Mouse (Mus musculus) liver, embryonic 16.5 days (tissue): ENCODE measurements around the gene Fam124b. TPM values are rescaled to one million over a fixed set of nuclear protein-coding genes. Genes with fewer than 3 reads are reported as not detected.

Experiments used
- ATAC-seq: fragments of 200-750 bp; cut with Nextera tagmentation; 2 replicates; pipeline ENCODE4 v1.8.0; 2017; ENCODE audit warnings: low read depth, mild to moderate bottlenecking, moderate number of reproducible peaks, moderate library complexity
- H3K27ac ChIP-seq: fragments of 300-500 bp; sonication (generic); 2 replicates; pipeline ENCODE4 v1.5.1; 2014; ENCODE audit warnings: mild to moderate bottlenecking, low read length
- H3K27me3 ChIP-seq: fragments of 300-500 bp; sonication (generic); 2 replicates; pipeline ENCODE4 v1.6.1; 2014; ENCODE audit warnings: low read depth, low read length, mixed read lengths; ENCODE audit not compliant: control insufficient read depth, insufficient read depth
- H3K36me3 ChIP-seq: fragments of 300-500 bp; sonication (generic); 2 replicates; pipeline ENCODE4 v1.6.1; 2014; ENCODE audit warnings: mild to moderate bottlenecking; ENCODE audit not compliant: control insufficient read depth, insufficient read depth
- H3K4me1 ChIP-seq: fragments of 300-500 bp; sonication (generic); 2 replicates; pipeline ENCODE4 v1.6.1; 2014; ENCODE audit warnings: low read depth, low read length, mixed read lengths; ENCODE audit not compliant: control insufficient read depth
- H3K4me2 ChIP-seq: fragments of 300-500 bp; sonication (generic); 2 replicates; pipeline ENCODE4 v1.6.1; 2014; ENCODE audit warnings: low read depth, low read length, mixed read lengths
- H3K4me3 ChIP-seq: fragments of 300-500 bp; sonication (generic); 2 replicates; pipeline ENCODE4 v1.5.1; 2014; ENCODE audit warnings: low read depth, mild to moderate bottlenecking, low read length
- H3K9ac ChIP-seq: fragments of 300-500 bp; sonication (generic); 2 replicates; pipeline ENCODE4 v1.6.1; 2014; ENCODE audit warnings: low read depth, low read length
- H3K9me3 ChIP-seq: fragments of 300-500 bp; sonication (generic); replicated peaks from 2 replicates; pipeline ENCODE4 v1.6.1; 2016; ENCODE audit warnings: low read length; ENCODE audit not compliant: control insufficient read depth
- WGBS: fragments of 180-500 bp; shearing (Covaris S2); extraction: QIAGEN DNeasy Blood & Tissue Kit; methylation state at CpG from one replicate; pipeline ENCODE4 v1.1.7; 2014; ENCODE audit not compliant: insufficient replicate concordance; 5-methylcytosine and 5-hydroxymethylcytosine counted together
- polyA plus RNA-seq: library from polyadenylated mRNA; unstranded; fragments of >200 nt; fragmentation: Nextera tagmentation; extraction: Ambion mirVana; gene quantifications from 2 replicates; pipeline ENCODE4 v1.2.1, GENCODE M21; 2015

Fam124b gene
- polyA plus RNA-seq, 1 experiment from 2014 or later, result 0.02 TPM

DNA sequence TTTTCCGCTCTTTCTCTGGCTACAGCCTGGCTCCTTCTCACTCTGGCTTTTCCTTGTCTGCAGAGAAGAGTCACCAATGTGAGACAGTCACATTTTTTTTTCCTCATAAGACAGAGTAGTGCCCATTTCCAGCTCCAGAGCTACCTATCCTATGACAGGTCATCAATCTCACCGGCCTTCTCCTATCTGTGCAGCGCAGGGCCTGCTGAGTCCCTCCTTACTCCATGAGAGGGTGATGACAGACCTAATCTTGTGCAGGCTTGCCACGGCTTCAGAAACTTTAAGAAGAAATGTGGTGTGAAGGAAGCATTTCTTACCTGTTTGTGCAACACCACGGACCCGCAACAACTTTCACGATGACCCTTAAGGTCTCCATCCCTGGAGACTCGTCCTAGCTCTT, 25.4 kb downstream of the Fam124b start:
- Histone ChIP-seq H3K4me3 (no peak overlapping the region), H3K9ac (no peak overlapping the region), H3K27me3 (no peaks in the 10 kb centered on the region), H3K4me2 (no peak overlapping the region), H3K4me1 (no peaks in the 10 kb centered on the region), H3K9me3 (no peaks in the 10 kb centered on the region), H3K27ac (no peak overlapping the region), H3K36me3 (no peaks in the 10 kb centered on the region)
- no peak for ATAC-seq
- WGBS, result 66% methylated on average over 8 of the region's 8 CpGs

DNA sequence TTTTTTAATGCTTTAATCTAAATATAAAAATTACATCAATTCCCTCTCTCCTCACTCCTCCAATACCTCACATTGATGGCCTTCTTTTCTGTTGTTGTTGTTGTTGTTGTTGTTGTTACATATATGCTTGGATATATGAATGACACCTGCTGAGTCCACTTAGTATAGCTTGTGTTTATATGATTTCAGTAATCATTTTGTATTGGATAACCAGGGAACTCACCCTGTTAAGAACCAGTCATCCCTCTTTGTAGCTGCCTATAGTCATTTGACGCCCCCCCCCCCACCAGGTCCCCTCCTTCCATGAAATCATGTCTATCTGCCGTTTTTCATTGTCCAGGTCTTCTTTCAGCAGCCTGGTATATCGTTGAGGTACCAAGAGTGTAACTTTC, 36.9 kb downstream of the Fam124b start:
- no peak overlapping the region for H3K9ac ChIP-seq
- no peak overlapping the region for H3K27ac ChIP-seq
- H3K4me1 ChIP-seq, result no peaks in the 10 kb centered on the region
- no peaks in the 10 kb centered on the region for H3K27me3 ChIP-seq
- H3K4me3 ChIP-seq, result no peak overlapping the region
- no peaks in the 10 kb centered on the region for H3K36me3 ChIP-seq
- 31% methylated on average over 3 of the region's 3 CpGs for WGBS
- H3K9me3 ChIP-seq, result no peaks in the 10 kb centered on the region
- ATAC-seq, result no peak
- H3K4me2 ChIP-seq, result no peak overlapping the region

DNA sequence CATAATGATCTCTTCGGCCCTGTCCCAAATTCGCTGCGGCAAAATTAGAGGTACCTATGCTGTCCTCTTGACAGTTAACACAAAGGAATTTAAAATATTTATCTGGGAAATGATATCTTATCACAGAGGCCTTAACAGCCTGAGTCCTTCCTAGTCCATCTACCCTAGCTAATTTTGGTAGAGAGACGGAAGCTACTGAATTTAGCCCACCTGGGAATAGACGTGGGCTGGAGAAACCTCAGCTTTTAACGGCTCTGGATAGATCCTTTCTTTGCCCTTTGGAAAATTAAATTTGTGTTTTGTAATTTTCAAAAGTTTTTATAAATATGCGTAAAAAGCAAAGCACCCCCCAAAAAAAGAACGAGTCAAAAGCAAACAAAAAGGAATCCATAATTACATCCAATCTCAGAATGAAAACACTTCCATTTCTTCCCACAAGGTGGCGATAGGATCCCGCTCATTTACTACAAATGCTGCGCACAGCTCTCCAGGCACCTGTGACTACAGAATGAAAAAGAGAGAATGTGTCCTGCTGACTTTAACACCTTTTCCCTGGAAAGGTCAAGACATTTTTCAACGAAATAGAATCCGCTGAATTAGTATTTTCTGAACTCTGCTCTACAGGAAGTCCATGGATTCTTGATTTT, 37.4 kb downstream of the Fam124b start:
- ATAC-seq, result no peak
- Histone ChIP-seq H3K27ac (no peak overlapping the region), H3K36me3 (no peaks in the 10 kb centered on the region), H3K4me3 (no peak overlapping the region), H3K4me2 (no peak overlapping the region), H3K9me3 (no peaks in the 10 kb centered on the region), H3K9ac (no peak overlapping the region), H3K27me3 (no peaks in the 10 kb centered on the region), H3K4me1 (no peaks in the 10 kb centered on the region)
- 39% methylated on average over 13 of the region's 13 CpGs for WGBS

DNA sequence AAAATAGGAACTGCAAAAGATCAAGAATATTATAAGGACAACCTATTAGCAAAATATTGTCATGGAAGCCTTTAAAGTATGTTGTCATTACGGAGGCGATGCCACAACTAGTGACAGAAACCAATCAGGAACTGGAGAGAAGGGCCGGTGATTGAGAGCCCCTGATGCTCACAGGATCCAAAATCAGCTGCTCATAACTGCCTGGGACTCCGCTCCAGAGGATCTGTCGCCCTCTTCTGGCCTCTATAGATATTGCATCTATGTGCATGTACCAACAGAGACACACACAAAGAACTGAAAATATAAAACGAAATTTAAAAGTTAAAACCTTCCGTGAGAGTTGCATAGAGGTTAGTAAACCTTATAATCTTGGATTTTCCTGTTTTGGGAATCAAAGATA, 38.1 kb downstream of the Fam124b start:
- Histone ChIP-seq H3K4me3 (no peak overlapping the region), H3K4me1 (no peaks in the 10 kb centered on the region), H3K4me2 (no peak overlapping the region), H3K9ac (no peak overlapping the region), H3K9me3 (no peaks in the 10 kb centered on the region), H3K36me3 (no peaks in the 10 kb centered on the region), H3K27me3 (no peaks in the 10 kb centered on the region), H3K27ac (no peak overlapping the region)
- ATAC-seq, result no peak
- WGBS, result 56% methylated on average over 7 of the region's 7 CpGs

DNA sequence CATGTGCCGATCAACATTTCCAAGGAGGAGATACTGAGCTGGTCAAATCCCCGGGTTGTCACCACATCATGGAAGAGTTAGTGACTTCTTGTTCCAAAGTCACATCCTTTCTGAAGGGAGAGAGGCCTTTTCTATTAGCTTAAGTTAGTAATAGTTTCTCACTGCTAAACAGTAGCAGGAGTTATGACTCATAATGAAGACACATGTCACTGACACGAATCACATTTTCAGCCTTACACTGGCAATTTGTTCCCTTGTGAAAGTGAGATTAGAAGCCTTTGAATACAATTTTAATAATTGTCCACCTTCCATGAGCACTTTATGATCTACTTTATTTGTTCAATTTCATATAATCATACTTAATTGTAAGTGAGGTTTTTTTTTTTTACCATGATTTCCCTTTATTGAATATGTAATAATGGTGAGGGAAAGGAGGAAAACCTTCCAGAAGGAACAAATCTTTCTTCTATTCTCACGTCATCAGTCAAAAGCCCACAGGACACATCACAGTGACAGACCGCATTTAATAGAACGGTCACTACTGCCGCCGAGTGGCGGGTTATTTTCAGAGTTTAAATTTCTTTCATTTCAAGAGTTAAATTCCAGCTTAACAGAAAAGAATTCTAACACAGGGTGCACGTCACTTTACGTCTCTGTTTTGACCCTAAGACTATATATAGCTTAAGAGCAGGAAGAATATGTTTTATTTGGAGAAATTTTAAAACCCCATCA, 40.5 kb downstream of the Fam124b start:
- Histone ChIP-seq H3K4me1 (no peaks in the 10 kb centered on the region), H3K36me3 (no peaks in the 10 kb centered on the region), H3K4me2 (no peak overlapping the region), H3K27ac (no peak overlapping the region), H3K9me3 (no peaks in the 10 kb centered on the region), H3K9ac (no peak overlapping the region), H3K4me3 (no peak overlapping the region), H3K27me3 (no peaks in the 10 kb centered on the region)
- 54% methylated on average over 11 of the region's 11 CpGs for WGBS
- no peak for ATAC-seq

DNA sequence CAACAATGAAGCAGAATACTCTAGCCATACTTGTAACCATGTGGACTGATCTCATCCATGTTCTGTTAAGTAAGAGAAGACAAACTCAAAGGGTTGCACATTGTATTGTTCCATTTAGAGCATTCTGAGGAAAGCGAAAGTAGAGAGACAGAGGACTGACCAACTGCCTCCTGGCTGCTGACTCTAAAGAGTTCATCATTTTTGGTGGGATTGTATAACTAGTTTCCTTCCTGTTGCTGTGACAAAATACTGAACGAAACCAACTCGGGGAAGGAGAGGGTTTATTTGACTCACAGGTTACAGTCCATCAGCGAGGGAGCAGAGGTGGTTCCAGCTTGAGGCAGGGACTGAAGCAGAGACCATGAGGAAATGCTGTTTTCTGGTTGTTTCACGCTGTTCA, 50.6 kb downstream of the Fam124b start:
- Histone ChIP-seq H3K27me3 (no peaks in the 10 kb centered on the region), H3K4me1 (no peaks in the 10 kb centered on the region), H3K4me2 (no peak overlapping the region), H3K9ac (no peak overlapping the region), H3K9me3 (no peaks in the 10 kb centered on the region), H3K36me3 (no peaks in the 10 kb centered on the region), H3K4me3 (no peak overlapping the region), H3K27ac (no peak overlapping the region)
- ATAC-seq, result no peak
- WGBS, result 35% methylated on average over 5 of the region's 5 CpGs

DNA sequence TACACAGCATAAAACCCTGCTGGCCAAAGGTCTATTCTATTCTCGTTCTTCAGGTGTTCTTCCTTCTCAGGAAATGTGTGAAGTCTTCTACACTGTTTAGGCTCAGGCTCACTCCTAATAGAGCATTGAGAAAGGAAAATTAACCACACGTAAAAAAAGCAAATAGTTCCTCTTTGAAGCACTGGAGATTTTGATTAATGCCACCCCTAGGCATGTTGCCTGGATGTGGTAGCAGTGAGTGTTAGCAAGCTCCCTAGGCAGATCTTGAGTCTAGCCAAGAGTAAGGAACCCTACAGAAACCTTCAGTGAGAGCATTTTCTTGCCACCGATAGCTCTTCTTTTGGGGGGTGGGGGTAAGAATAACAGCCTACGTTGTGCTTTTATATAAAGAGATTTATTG, 51.7 kb downstream of the Fam124b start:
- no peaks in the 10 kb centered on the region for H3K36me3 ChIP-seq

DNA sequence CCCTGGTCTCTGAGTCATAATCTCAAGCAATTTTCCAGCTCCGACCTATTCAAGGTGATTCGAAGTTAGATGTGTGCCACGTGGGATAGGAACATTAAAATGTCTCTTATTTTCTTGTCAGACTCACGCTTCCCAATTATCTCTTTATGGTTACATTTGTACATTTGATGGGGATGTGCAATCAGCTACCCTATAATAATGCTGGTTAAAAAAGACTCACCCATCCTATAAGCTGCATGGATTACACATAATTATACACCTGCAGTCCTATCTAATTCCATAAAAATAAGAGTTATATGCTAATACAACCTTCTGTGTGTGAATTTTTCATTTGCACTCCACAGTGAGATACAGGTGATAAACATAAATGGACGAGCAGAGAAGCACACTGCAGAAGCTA, 52.9 kb downstream of the Fam124b start:
- no peak for ATAC-seq

More for the DNA sequence above, 51.7 kb downstream of the Fam124b start:
- Histone ChIP-seq H3K9me3 (no peaks in the 10 kb centered on the region), H3K27me3 (no peaks in the 10 kb centered on the region), H3K4me2 (no peak overlapping the region), H3K4me1 (no peaks in the 10 kb centered on the region), H3K9ac (no peak overlapping the region), H3K27ac (no peak overlapping the region), H3K4me3 (no peak overlapping the region)
- ATAC-seq, result no peak
- WGBS, result 44% methylated on average over 4 of the region's 4 CpGs

DNA sequence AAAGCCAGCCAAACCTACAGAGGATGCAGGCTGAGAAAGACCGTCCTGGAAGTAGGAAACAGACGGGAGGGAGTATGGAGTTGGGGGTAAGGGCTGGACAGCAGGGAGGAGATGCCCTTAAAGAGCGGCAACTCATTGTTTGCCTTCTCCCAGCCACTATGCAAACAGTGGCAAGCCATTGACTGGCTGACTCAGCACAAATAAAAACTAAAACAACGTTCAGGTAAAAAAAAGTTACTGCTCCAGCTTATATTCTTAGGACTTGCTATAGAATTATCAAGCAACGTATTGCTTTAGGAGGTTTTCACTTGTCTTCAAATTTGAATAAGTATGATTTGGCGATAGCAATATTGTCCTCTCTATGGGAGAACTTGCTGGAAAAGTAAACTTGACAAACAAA, 55.3 kb downstream of the Fam124b start:
- no peak for ATAC-seq
- Histone ChIP-seq H3K36me3 (no peaks in the 10 kb centered on the region), H3K27ac (no peak overlapping the region), H3K9me3 (no peaks in the 10 kb centered on the region), H3K4me1 (no peaks in the 10 kb centered on the region), H3K4me2 (no peak overlapping the region), H3K27me3 (no peaks in the 10 kb centered on the region), H3K9ac (no peak overlapping the region), H3K4me3 (no peak overlapping the region)
- 50% methylated on average over 6 of the region's 6 CpGs for WGBS

More for the DNA sequence above, 52.9 kb downstream of the Fam124b start:
- Histone ChIP-seq H3K27me3 (no peaks in the 10 kb centered on the region), H3K36me3 (no peaks in the 10 kb centered on the region), H3K4me1 (no peaks in the 10 kb centered on the region), H3K4me3 (no peak overlapping the region), H3K4me2 (no peak overlapping the region), H3K9me3 (no peaks in the 10 kb centered on the region), H3K27ac (no peak overlapping the region), H3K9ac (no peak overlapping the region)
- WGBS, result 57% methylated on average over 5 of the region's 5 CpGs
